Mouse (Mus musculus): ENCODE data around the gene Ucma. TPM values are rescaled to one million over a fixed set of nuclear protein-coding genes. Genes with fewer than 3 reads are reported as not detected.

Ucma gene
- total RNA-seq, 2 experiments from 2014 or later = 2.4 to 3.6 TPM

Other genes starting within 250 kb of the Ucma start
- gene Sephs1, start 94.6 kb upstream of the Ucma start, total RNA-seq (2021) = 10 to 100 TPM; 23.5 to 27.3 TPM
- 10 to 100 TPM; 78.3 to 80.8 TPM for gene Phyh, start 57.1 kb upstream of the Ucma start, total RNA-seq (2021)
- 1 to 10 TPM; 1.0 to 1.1 TPM for gene Mcm10, start 36.7 kb downstream of the Ucma start, total RNA-seq (2021)
- 10 to 100 TPM; 14.2 to 14.6 TPM for gene Optn, start 87.9 kb downstream of the Ucma start, total RNA-seq (2021)
- 10 to 100 TPM; 12.9 to 15.3 TPM for gene Ccdc3, start 161.7 kb downstream of the Ucma start, total RNA-seq (2021)

Data from layer of hippocampus, postnatal 25 days (tissue).